Mouse (Mus musculus): Measurements from ENCODE around the gene Eaf2. TPM values are rescaled to one million over a fixed set of nuclear protein-coding genes. Genes with fewer than 3 reads are reported as not detected.

Gene Eaf2
- total and polyA plus RNA-seq, 3 experiments: 0.47 to 2.4 (median 1.4) TPM

DNA sequence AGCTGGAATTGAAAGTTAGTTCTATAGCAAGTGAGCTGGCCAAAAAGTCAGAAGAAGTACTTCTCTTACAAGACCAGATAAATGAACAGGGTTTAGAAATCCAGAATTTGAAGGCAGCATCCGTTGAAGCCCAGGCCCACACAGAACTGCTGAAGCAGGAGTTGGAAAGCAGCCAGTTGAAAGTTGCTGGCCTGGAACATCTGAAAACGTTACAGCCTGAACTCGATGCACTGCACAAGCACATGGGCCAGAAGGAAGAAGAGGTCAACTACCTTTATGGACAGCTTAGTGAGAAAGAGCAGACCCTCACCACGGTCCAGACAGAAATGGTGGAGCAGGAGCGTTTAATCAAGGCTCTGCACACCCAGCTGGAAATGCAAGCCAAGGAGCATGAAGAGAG lies 39.4 kb upstream of the Eaf2 start:
- DNase-seq (ENCODE audit: low spot score) (no peak), ATAC-seq (ENCODE audit: extremely low read depth, insufficient number of reproducible peaks, low FRiP score, poor library complexity, severe bottlenecking) (no peak)
- H3K4me1 ChIP-seq (ENCODE audit: insufficient read depth, low read depth, low read length): no peaks in the 10 kb centered on the region
- H3K27me3 ChIP-seq (ENCODE audit: insufficient read depth, low read length): no peaks in the 10 kb centered on the region
- H3K4me3 ChIP-seq (ENCODE audit: low read depth, low read length): no peak overlapping the region
- peaks cover 78% of the 10 kb centered on the region for H3K36me3 ChIP-seq (replicated peaks)
- no peaks in the 10 kb centered on the region for H3K9me3 ChIP-seq (replicated peaks)
- TF ChIP-seq TAL1 (conservative IDR thresholded peaks at IDR 0.05; ENCODE audit: low read depth, low read length) (no peak), POLR2AphosphoS5 (IDR thresholded peaks at IDR 0.05; ENCODE audit: insufficient replicate concordance, low read depth, low read length) (no peak), GATA2 (IDR thresholded peaks at IDR 0.05; ENCODE audit: borderline replicate concordance, low read depth, low read length) (no peak), CTCF (IDR thresholded peaks at IDR 0.05; ENCODE audit: low read depth, low read length) (no peak), GATA1 (IDR thresholded peaks at IDR 0.05; ENCODE audit: borderline replicate concordance, low read length) (no peak)

- TF ChIP-seq GATA1 (IDR thresholded peaks at IDR 0.05; ENCODE audit: borderline replicate concordance, low read length): no peak
- TF ChIP-seq GATA2 (IDR thresholded peaks at IDR 0.05; ENCODE audit: borderline replicate concordance, low read depth, low read length): no peak
- no peak for TF ChIP-seq CTCF (IDR thresholded peaks at IDR 0.05; ENCODE audit: low read depth, low read length)
- TF ChIP-seq POLR2AphosphoS5 (IDR thresholded peaks at IDR 0.05; ENCODE audit: insufficient replicate concordance, low read depth, low read length): no peak
- TF ChIP-seq TAL1 (conservative IDR thresholded peaks at IDR 0.05; ENCODE audit: low read depth, low read length): no peak
- ATAC-seq (ENCODE audit: extremely low read depth, insufficient number of reproducible peaks, low FRiP score, poor library complexity, severe bottlenecking): no peak
Measured at GRCm38 (mm10) chr16:36912311-36912710, 37.5 kb upstream of the Eaf2 start.

GRCm38 (mm10) chr16:36911909-36912308 lies 37.1 kb upstream of the Eaf2 start:
- no peak for TF ChIP-seq GATA2 (IDR thresholded peaks at IDR 0.05; ENCODE audit: borderline replicate concordance, low read depth, low read length)
- TF ChIP-seq TAL1 (conservative IDR thresholded peaks at IDR 0.05; ENCODE audit: low read depth, low read length): no peak
- TF ChIP-seq POLR2AphosphoS5 (IDR thresholded peaks at IDR 0.05; ENCODE audit: insufficient replicate concordance, low read depth, low read length): no peak
- TF ChIP-seq CTCF (IDR thresholded peaks at IDR 0.05; ENCODE audit: low read depth, low read length): no peak
- no peak for TF ChIP-seq GATA1 (IDR thresholded peaks at IDR 0.05; ENCODE audit: borderline replicate concordance, low read length)
- H3K27me3 ChIP-seq (ENCODE audit: insufficient read depth, low read length): no peaks in the 10 kb centered on the region
- no peaks in the 10 kb centered on the region for H3K4me1 ChIP-seq (ENCODE audit: insufficient read depth, low read depth, low read length)
- no peaks in the 10 kb centered on the region for H3K9me3 ChIP-seq (replicated peaks)
- DNase-seq (ENCODE audit: low spot score) (no peak), ATAC-seq (ENCODE audit: extremely low read depth, insufficient number of reproducible peaks, low FRiP score, poor library complexity, severe bottlenecking) (no peak)
- no peak overlapping the region for H3K4me3 ChIP-seq (ENCODE audit: low read depth, low read length)
- H3K36me3 ChIP-seq (replicated peaks): peaks cover 77% of the 10 kb centered on the region

More at GRCm38 (mm10) chr16:36912311-36912710, 37.5 kb upstream of the Eaf2 start:
- Histone ChIP-seq H3K27me3 (ENCODE audit: insufficient read depth, low read length) (no peaks in the 10 kb centered on the region), H3K4me3 (ENCODE audit: low read depth, low read length) (no peak overlapping the region), H3K9me3 (replicated peaks) (no peaks in the 10 kb centered on the region), H3K4me1 (ENCODE audit: insufficient read depth, low read depth, low read length) (no peaks in the 10 kb centered on the region), H3K36me3 (replicated peaks) (peaks cover 75% of the 10 kb centered on the region)
- no peak for DNase-seq (ENCODE audit: low spot score)

GRCm38 (mm10) chr16:36903156-36903555 lies 28.4 kb upstream of the Eaf2 start:
- peaks cover 63% of the 10 kb centered on the region for H3K36me3 ChIP-seq (replicated peaks)
- no peak for DNase-seq (ENCODE audit: low spot score)

DNA sequence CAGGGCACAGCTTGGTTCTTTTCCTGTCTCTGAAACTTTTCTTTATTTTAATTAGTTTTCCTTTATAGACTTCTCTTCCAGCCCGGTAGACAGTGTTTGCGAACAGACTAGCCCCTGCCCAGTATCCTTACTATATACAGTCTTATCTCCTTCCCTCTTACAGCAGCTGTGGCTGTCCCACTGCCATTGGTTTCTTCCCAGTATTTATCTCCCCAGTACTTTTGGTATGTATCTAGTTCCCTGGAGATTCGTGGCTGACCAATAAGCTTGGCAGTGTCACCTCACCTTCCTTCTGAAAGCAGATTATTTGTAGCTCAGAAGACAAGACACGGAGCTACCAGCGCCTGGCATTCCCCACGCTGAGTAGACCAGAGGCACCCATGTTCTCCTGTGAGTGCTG lies 21.9 kb upstream of the Eaf2 start:
- DNase-seq (ENCODE audit: low spot score): no peak
- ATAC-seq (ENCODE audit: extremely low read depth, insufficient number of reproducible peaks, low FRiP score, poor library complexity, severe bottlenecking): no peak
- H3K9me3 ChIP-seq (replicated peaks): no peaks in the 10 kb centered on the region
- peaks cover 82% of the 10 kb centered on the region for H3K36me3 ChIP-seq (replicated peaks)
- no peaks in the 10 kb centered on the region for H3K27me3 ChIP-seq (ENCODE audit: insufficient read depth, low read length)
- TF ChIP-seq TAL1 (conservative IDR thresholded peaks at IDR 0.05; ENCODE audit: low read depth, low read length) (no peak), CTCF (IDR thresholded peaks at IDR 0.05; ENCODE audit: low read depth, low read length) (no peak), GATA1 (IDR thresholded peaks at IDR 0.05; ENCODE audit: borderline replicate concordance, low read length) (no peak), POLR2AphosphoS5 (IDR thresholded peaks at IDR 0.05; ENCODE audit: insufficient replicate concordance, low read depth, low read length) (no peak), GATA2 (IDR thresholded peaks at IDR 0.05; ENCODE audit: borderline replicate concordance, low read depth, low read length) (no peak)
- H3K4me1 ChIP-seq (ENCODE audit: insufficient read depth, low read depth, low read length): no peaks in the 10 kb centered on the region
- no peak overlapping the region for H3K4me3 ChIP-seq (ENCODE audit: low read depth, low read length)

More at GRCm38 (mm10) chr16:36903156-36903555, 28.4 kb upstream of the Eaf2 start:
- no peaks in the 10 kb centered on the region for H3K4me1 ChIP-seq (ENCODE audit: insufficient read depth, low read depth, low read length)
- no peak for TF ChIP-seq POLR2AphosphoS5 (IDR thresholded peaks at IDR 0.05; ENCODE audit: insufficient replicate concordance, low read depth, low read length)
- no peak for TF ChIP-seq TAL1 (conservative IDR thresholded peaks at IDR 0.05; ENCODE audit: low read depth, low read length)
- no peak for TF ChIP-seq GATA1 (IDR thresholded peaks at IDR 0.05; ENCODE audit: borderline replicate concordance, low read length)
- TF ChIP-seq CTCF (IDR thresholded peaks at IDR 0.05; ENCODE audit: low read depth, low read length): no peak
- TF ChIP-seq GATA2 (IDR thresholded peaks at IDR 0.05; ENCODE audit: borderline replicate concordance, low read depth, low read length): no peak
- H3K9me3 ChIP-seq (replicated peaks): no peaks in the 10 kb centered on the region
- no peak for ATAC-seq (ENCODE audit: extremely low read depth, insufficient number of reproducible peaks, low FRiP score, poor library complexity, severe bottlenecking)
- no peak overlapping the region for H3K4me3 ChIP-seq (ENCODE audit: low read depth, low read length)
- no peaks in the 10 kb centered on the region for H3K27me3 ChIP-seq (ENCODE audit: insufficient read depth, low read length)

DNA sequence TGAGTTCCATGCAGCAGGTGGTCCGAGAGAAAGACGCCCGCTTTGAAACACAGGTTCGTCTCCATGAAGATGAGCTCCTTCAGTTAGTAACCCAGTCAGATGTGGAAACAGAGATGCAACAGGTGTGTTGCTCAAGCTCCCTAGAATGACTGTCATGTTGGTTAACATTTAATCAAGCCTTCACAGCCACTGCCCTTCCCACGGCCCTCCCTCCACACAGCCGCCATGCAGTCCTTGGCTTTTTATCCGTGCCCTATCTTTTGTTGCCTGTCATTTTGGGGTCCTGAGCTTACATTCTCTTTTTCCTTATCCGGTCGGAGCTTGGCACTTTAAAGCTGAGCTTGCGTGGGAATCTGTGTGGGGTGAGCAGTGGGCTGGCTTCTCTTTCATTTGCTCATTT lies 18.5 kb upstream of the Eaf2 start:
- ATAC-seq (ENCODE audit: extremely low read depth, insufficient number of reproducible peaks, low FRiP score, poor library complexity, severe bottlenecking): no peak
- no peaks in the 10 kb centered on the region for H3K27me3 ChIP-seq (ENCODE audit: insufficient read depth, low read length)
- no peak overlapping the region for H3K4me3 ChIP-seq (ENCODE audit: low read depth, low read length)
- no peak for DNase-seq (ENCODE audit: low spot score)
- peaks cover 84% of the 10 kb centered on the region for H3K36me3 ChIP-seq (replicated peaks)
- TF ChIP-seq TAL1 (conservative IDR thresholded peaks at IDR 0.05; ENCODE audit: low read depth, low read length) (no peak), POLR2AphosphoS5 (IDR thresholded peaks at IDR 0.05; ENCODE audit: insufficient replicate concordance, low read depth, low read length) (no peak), CTCF (IDR thresholded peaks at IDR 0.05; ENCODE audit: low read depth, low read length) (no peak), GATA2 (IDR thresholded peaks at IDR 0.05; ENCODE audit: borderline replicate concordance, low read depth, low read length) (no peak), GATA1 (IDR thresholded peaks at IDR 0.05; ENCODE audit: borderline replicate concordance, low read length) (no peak)
- peaks cover 12% of the 10 kb centered on the region for H3K4me1 ChIP-seq (ENCODE audit: insufficient read depth, low read depth, low read length)
- no peaks in the 10 kb centered on the region for H3K9me3 ChIP-seq (replicated peaks)
